Mouse (Mus musculus) heart, adult 2 months (tissue): Measurements from ENCODE around the gene Rufy2. TPM values are rescaled to one million over a fixed set of nuclear protein-coding genes. Genes with fewer than 3 reads are reported as not detected.

ENCODE experiments used
- DNase-seq, 2 experiments: peaks; one replicate each; pipeline ENCODE4 v3.0.0; 2021
- H3K27ac ChIP-seq: fragments of 200-600 bp; 2 replicates; pipeline ENCODE4 v1.8.1; 2022
- H3K27me3 ChIP-seq: fragments of 200-500 bp; 2 replicates; pipeline ENCODE4 v1.6.1; 2012; ENCODE audit warnings: mild to moderate bottlenecking, low read length, inconsistent platforms, mixed read lengths; ENCODE audit not compliant: control insufficient read depth, insufficient read depth
- H3K36me3 ChIP-seq: fragments of 200-500 bp; 2 replicates; pipeline ENCODE4 v1.6.1; 2012; ENCODE audit warnings: low read length, inconsistent platforms; ENCODE audit not compliant: control insufficient read depth, insufficient read depth
- H3K4me1 ChIP-seq: fragments of 200-500 bp; 2 replicates; pipeline ENCODE4 v1.6.1; 2011; ENCODE audit warnings: low read length; ENCODE audit not compliant: control insufficient read depth, insufficient read depth
- H3K4me3 ChIP-seq: fragments of 200-600 bp; 2 replicates; pipeline ENCODE4 v1.8.1; 2022
- H3K79me2 ChIP-seq: fragments of 200-500 bp; replicated peaks from 2 replicates; pipeline ENCODE4 v1.6.1; 2012; ENCODE audit warnings: mild to moderate bottlenecking, inconsistent platforms, low read length, moderate library complexity, mixed read lengths; ENCODE audit not compliant: control insufficient read depth, insufficient read depth
- H3K9ac ChIP-seq: fragments of 200-500 bp; 2 replicates; pipeline ENCODE4 v1.6.1; 2012; ENCODE audit warnings: low read depth, mild to moderate bottlenecking, control low read depth, inconsistent platforms, low read length, mixed read lengths
- CTCF ChIP-seq: fragments of 200-600 bp; IDR thresholded peaks from 2 replicates; pipeline ENCODE4 v1.8.1; 2022; ENCODE audit warnings: antibody characterized with exemption, mild to moderate bottlenecking, moderate library complexity
- EP300 ChIP-seq: fragments of 200-500 bp; IDR thresholded peaks from 2 replicates; pipeline ENCODE4 v1.6.1; 2011; ENCODE audit warnings: low read depth, low read length, control low read depth; ENCODE audit not compliant: insufficient read depth
- POLR2A ChIP-seq: fragments of 200-500 bp; IDR thresholded peaks from 2 replicates; pipeline ENCODE4 v1.6.1; 2011; ENCODE audit warnings: mild to moderate bottlenecking, low read depth, low read length, control low read depth; ENCODE audit not compliant: insufficient read depth
- WGBS: fragments of 180-500 bp; shearing (Covaris S2); methylation state at CpG from one replicate; pipeline ENCODE4 v1.1.7; 2018; 5-methylcytosine and 5-hydroxymethylcytosine counted together
- intact Hi-C: fragments of 180-260 bp; cut with DNase I; formaldehyde crosslinking; loops from one replicate; pipeline ENCODE4 v1.15.1; 2025
- polyA plus RNA-seq: library from polyadenylated mRNA; depleted of rRNA; stranded (reverse); fragments of >200 nt; gene quantifications from 2 replicates; pipeline ENCODE4 v1.2.3, GENCODE M21; 2012
- total RNA-seq, 2 experiments: library from RNA; stranded (reverse); gene quantifications; 2 replicates each; pipeline ENCODE4 v1.2.3; 2021

Gene Rufy2
- total and polyA plus RNA-seq, 3 experiments: 2.5 to 9.6 (median 7.3) TPM

- Histone ChIP-seq H3K27ac (no peak overlapping the region), H3K4me3 (no peak overlapping the region), H3K79me2 (no peaks in the 10 kb centered on the region), H3K4me1 (no peaks in the 10 kb centered on the region), H3K36me3 (peaks cover 4% of the 10 kb centered on the region; the same call in 1 of the 2 replicates), H3K9ac (no peak overlapping the region), H3K27me3 (no peaks in the 10 kb centered on the region)
- no peak for DNase-seq
- 90% methylated on average over 9 of the region's 9 CpGs for WGBS
- TF ChIP-seq EP300 (no peak), CTCF (no peak), POLR2A (no peak)
- intact Hi-C loops: no loop called here
These were observed 24.5 kb downstream of the Rufy2 start for GRCm38 (mm10) chr10:63004556-63004955.

DNA sequence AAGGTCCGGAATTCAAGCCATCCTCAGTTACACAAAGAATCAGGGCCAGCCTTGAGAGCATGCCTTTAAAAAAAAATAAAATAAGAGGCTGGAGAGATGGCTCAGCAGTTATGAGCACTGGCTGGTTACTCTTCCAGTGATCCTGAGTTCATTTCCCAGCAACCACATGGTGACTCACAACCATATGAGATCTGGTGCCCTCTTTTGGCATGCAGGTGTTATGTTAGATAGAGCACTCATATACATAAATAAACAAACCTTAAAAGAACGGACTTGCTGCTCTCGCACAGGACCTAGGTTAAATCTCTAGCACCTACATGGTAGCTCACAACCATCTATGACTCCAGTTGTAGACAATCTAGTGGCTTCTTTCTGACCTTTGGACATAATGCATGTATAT, 28.2 kb downstream of the Rufy2 start:
- Histone ChIP-seq H3K4me3 (no peak overlapping the region), H3K27me3 (no peaks in the 10 kb centered on the region), H3K27ac (no peak overlapping the region), H3K4me1 (no peaks in the 10 kb centered on the region), H3K9ac (no peak overlapping the region), H3K79me2 (no peaks in the 10 kb centered on the region), H3K36me3 (peaks cover 4% of the 10 kb centered on the region)
- intact Hi-C loops: no loop called here
- DNase-seq: no peak
- TF ChIP-seq CTCF (no peak), EP300 (no peak), POLR2A (no peak)
- WGBS: 58% methylated on average over 3 of the region's 3 CpGs

DNA sequence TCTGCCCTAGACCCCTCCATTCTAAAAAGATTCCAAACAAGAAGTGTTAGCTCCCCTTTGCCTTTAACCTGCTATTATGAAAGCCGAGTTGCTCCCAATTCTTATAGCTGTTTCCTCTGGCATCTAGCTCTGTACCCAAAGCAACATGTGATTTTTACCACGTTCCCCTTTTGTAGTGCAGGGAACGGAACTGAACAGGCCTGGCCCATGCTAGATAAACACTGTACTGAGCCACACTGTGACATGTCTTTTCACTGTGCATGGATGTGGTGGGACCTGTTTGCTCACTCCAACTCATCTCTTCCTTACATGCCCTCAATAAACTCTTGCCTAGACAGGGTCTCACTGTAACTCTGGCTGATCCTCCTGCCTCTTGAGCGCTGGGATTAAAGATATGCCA, 30.2 kb downstream of the Rufy2 start:
- H3K27me3 ChIP-seq: no peaks in the 10 kb centered on the region
- no peaks in the 10 kb centered on the region for H3K79me2 ChIP-seq
- H3K36me3 ChIP-seq: peaks cover 4% of the 10 kb centered on the region
- H3K9ac ChIP-seq: no peak overlapping the region
- WGBS: 69% methylated on average over 4 of the region's 4 CpGs
- no peaks in the 10 kb centered on the region for H3K4me1 ChIP-seq
- TF ChIP-seq POLR2A: no peak
- no peak for TF ChIP-seq CTCF
- no peak for TF ChIP-seq EP300
- H3K27ac ChIP-seq: no peak overlapping the region
- H3K4me3 ChIP-seq: no peak overlapping the region
- intact Hi-C loops: no loop called here
- DNase-seq: no peak

DNA sequence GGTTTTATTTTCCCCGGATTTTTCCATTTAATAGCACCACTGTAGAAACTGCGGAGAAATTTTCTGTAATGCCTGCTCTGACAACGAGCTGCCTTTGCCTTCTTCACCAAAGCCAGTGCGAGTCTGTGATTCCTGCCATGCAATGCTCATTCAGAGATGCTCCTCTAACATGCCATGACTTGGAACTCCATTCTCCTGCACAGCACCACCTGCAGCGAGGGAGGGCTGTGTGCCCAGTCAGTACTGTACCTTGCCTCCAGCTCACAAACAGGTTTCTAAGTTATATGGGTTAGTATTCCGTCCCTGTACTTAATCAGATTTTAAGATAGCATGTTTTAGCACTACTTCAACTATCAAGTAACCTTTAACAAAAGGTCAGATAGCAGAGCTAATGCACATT, 31.5 kb downstream of the Rufy2 start:
- Histone ChIP-seq H3K4me1 (no peaks in the 10 kb centered on the region), H3K4me3 (no peak overlapping the region), H3K27me3 (no peaks in the 10 kb centered on the region), H3K9ac (no peak overlapping the region), H3K79me2 (no peaks in the 10 kb centered on the region), H3K27ac (no peak overlapping the region), H3K36me3 (peaks cover 4% of the 10 kb centered on the region)
- 89% methylated on average over 6 of the region's 6 CpGs for WGBS
- DNase-seq: no peak
- TF ChIP-seq EP300 (no peak), POLR2A (no peak), CTCF (no peak)
- intact Hi-C loops: no loop called here

GRCm38 (mm10) chr10:63013476-63013875, 33.5 kb downstream of the Rufy2 start:
- no peak overlapping the region for H3K27ac ChIP-seq
- no peaks in the 10 kb centered on the region for H3K27me3 ChIP-seq
- no peak overlapping the region for H3K4me3 ChIP-seq
- H3K9ac ChIP-seq: no peak overlapping the region
- H3K4me1 ChIP-seq: no peaks in the 10 kb centered on the region; the same call in 1 of the 2 replicates
- H3K79me2 ChIP-seq: peaks cover 3% of the 10 kb centered on the region; the same call in 1 of the 2 replicates
- H3K36me3 ChIP-seq: peaks cover 4% of the 10 kb centered on the region
- TF ChIP-seq EP300: no peak
- TF ChIP-seq POLR2A: no peak
- no peak for TF ChIP-seq CTCF
- 53% methylated on average over 3 of the region's 3 CpGs for WGBS
- no peak for DNase-seq
- intact Hi-C loops: no loop called here

GRCm38 (mm10) chr10:63014168-63014567, 34.1 kb downstream of the Rufy2 start:
- Histone ChIP-seq H3K27ac (no peak overlapping the region), H3K9ac (no peak overlapping the region), H3K27me3 (no peaks in the 10 kb centered on the region), H3K4me3 (no peak overlapping the region), H3K4me1 (peaks cover 1% of the 10 kb centered on the region), H3K36me3 (peaks cover 7% of the 10 kb centered on the region), H3K79me2 (peaks cover 5% of the 10 kb centered on the region; the same call in 1 of the 2 replicates)
- intact Hi-C loops: no loop called here
- DNase-seq: no peak
- WGBS: 91% methylated on average over 9 of the region's 9 CpGs
- no peak for TF ChIP-seq EP300
- no peak for TF ChIP-seq POLR2A
- TF ChIP-seq CTCF: no peak

- H3K36me3 ChIP-seq: peaks cover 20% of the 10 kb centered on the region
- no peak overlapping the region for H3K9ac ChIP-seq
- intact Hi-C loops: no loop called here
- no peaks in the 10 kb centered on the region for H3K27me3 ChIP-seq
- peaks cover 5% of the 10 kb centered on the region; the same call in 1 of the 2 replicates for H3K79me2 ChIP-seq
- no peak for TF ChIP-seq POLR2A
- TF ChIP-seq EP300: no peak
- no peak for TF ChIP-seq CTCF
- no peak overlapping the region for H3K27ac ChIP-seq
- H3K4me1 ChIP-seq: peaks cover 6% of the 10 kb centered on the region
- no peak overlapping the region for H3K4me3 ChIP-seq
- DNase-seq: no peak
- WGBS: 76% methylated on average over 6 of the region's 6 CpGs
These were observed 39.3 kb downstream of the Rufy2 start for GRCm38 (mm10) chr10:63019304-63019703.
